Mouse (Mus musculus): ENCODE results near the gene Afap1l2. TPM values are rescaled to one million over a fixed set of nuclear protein-coding genes. Genes with fewer than 3 reads are reported as not detected.

The Afap1l2 gene
- total and polyA plus RNA-seq, 3 experiments: 0.17 to 3.1 (median 0.44) TPM

DNA sequence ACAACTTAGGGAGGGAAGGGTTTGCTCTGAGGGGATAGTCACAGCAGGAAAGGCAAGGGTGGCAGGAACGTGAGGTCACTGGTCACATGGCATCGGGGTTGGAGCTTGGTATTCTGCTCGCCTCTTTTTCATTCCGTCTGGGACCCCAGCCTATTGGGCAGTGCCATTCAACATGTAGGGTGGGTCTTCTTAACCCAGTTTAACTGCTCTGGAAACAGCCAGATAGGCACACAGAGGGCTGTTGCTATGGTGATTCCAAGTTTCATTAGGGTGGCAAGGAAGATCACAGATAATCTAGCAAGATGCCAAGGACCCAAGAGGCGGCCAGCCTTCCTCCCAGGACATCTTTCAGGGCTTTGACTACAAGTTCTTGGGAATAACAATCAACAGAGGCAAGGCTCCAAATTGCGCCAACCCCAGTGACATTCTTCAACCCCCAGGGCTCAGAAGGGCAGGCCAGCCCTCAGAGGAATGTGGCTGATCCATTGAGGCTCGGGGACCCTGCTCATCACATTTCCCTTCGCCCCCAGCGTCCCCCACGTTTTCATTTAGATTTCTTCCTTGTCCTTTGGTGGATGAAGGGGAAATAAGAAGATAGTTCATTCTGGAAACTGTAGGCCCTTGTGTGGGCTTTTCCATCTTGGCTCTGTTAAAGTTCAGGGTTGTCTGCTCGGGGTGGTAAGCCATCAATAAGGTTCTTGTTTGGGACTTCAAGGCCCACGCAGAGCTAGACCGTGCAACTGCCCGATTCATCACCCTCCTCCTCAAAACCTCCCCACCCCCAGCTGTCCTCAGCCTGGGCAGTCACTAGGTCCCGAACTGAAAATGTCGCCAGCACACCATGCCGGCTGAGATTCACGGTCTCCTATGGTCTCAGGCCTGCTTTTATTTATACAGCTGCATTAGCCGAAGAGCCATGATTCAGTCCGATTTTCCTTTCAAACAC is 52.2 kb downstream of the Afap1l2 start:
- TF ChIP-seq NELFE (IDR thresholded peaks at IDR 0.05; ENCODE audit: low read depth, low read length): no peak
- no peak for TF ChIP-seq POLR2A (IDR thresholded peaks at IDR 0.05; ENCODE audit: low read depth, low read length)
- no peak for TF ChIP-seq CHD2 (IDR thresholded peaks at IDR 0.05; ENCODE audit: low read length)
- TF ChIP-seq USF1 (IDR thresholded peaks at IDR 0.05; ENCODE audit: low read depth, low read length): no peak
- TF ChIP-seq E2F4 (IDR thresholded peaks at IDR 0.05; ENCODE audit: insufficient replicate concordance, low read depth, low read length): no peak
- TF ChIP-seq CHD1 (IDR thresholded peaks at IDR 0.05; ENCODE audit: low read depth, low read length): no peak
- TF ChIP-seq GABPA (IDR thresholded peaks at IDR 0.05; ENCODE audit: insufficient replicate concordance, low read depth, low read length): no peak
- TF ChIP-seq TBP (conservative IDR thresholded peaks at IDR 0.05; ENCODE audit: low read depth, low read length): no peak
- no peak for TF ChIP-seq RCOR1 (conservative IDR thresholded peaks at IDR 0.05; ENCODE audit: low read depth, low read length)
- no peak for TF ChIP-seq UBTF (IDR thresholded peaks at IDR 0.05; ENCODE audit: low read depth, low read length)
- TF ChIP-seq USF2 (conservative IDR thresholded peaks at IDR 0.05; ENCODE audit: low read depth, low read length): no peak
- no peak for TF ChIP-seq MAZ (IDR thresholded peaks at IDR 0.05; ENCODE audit: low read depth, low read length)
- no peak for TF ChIP-seq ZMIZ1 (IDR thresholded peaks at IDR 0.05; ENCODE audit: low read depth, low read length)
- TF ChIP-seq SIN3A (IDR thresholded peaks at IDR 0.05; ENCODE audit: low read length): no peak
- TF ChIP-seq MEF2A (IDR thresholded peaks at IDR 0.05; ENCODE audit: borderline replicate concordance, low read depth, low read length): no peak
- TF ChIP-seq BHLHE40 (IDR thresholded peaks at IDR 0.05; ENCODE audit: low read depth, low read length): no peak
- TF ChIP-seq MXI1 (IDR thresholded peaks at IDR 0.05; ENCODE audit: low read depth, low read length): no peak
- no peak for TF ChIP-seq TCF12 (IDR thresholded peaks at IDR 0.05; ENCODE audit: low read depth, low read length)
- in situ Hi-C loops (cut with MboI; ENCODE audit: low pct_ligation_motif_present, low pct_unique_long_range_greater_than_20kb, low sequenced_read_pairs): no loop called here
- Histone ChIP-seq H3K4me3 (replicated peaks in 1 of 3; ENCODE audit: low read depth in 2 of 3, low read length in 2 of 3, poor library complexity in 1 of 3) (no peak overlapping the region), H3K4me1 (ENCODE audit: control insufficient read depth in 1 of 2, insufficient read depth in 2 of 2) (no peaks in the 10 kb centered on the region), H3K9ac (ENCODE audit: insufficient read depth, low read depth) (no peak overlapping the region), H3K36me3 (replicated peaks in 1 of 2; ENCODE audit: control insufficient read depth in 1 of 2, insufficient read depth in 1 of 2, low read length in 1 of 2) (no peaks in the 10 kb centered on the region), H3K27me3 (replicated peaks) (no peaks in the 10 kb centered on the region), H3K27ac (ENCODE audit: insufficient read depth, low read depth) (no peak overlapping the region), H3K79me2 (replicated peaks; ENCODE audit: control insufficient read depth, extremely low read depth, insufficient read depth, poor library complexity, severe bottlenecking) (no peaks in the 10 kb centered on the region), H3K9me3 (replicated peaks; ENCODE audit: low read length) (no peaks in the 10 kb centered on the region), H3K4me2 (ENCODE audit: insufficient read depth, low read depth, poor library complexity, severe bottlenecking) (no peak overlapping the region)
- dilution Hi-C loops (cut with MboI; ENCODE audit: extremely low pct_ligation_motif_present, extremely low pct_unique_long_range_greater_than_20kb, low sequenced_read_pairs): no loop called here
- DNase-seq (ENCODE audit: extremely low read depth): no peak

DNA sequence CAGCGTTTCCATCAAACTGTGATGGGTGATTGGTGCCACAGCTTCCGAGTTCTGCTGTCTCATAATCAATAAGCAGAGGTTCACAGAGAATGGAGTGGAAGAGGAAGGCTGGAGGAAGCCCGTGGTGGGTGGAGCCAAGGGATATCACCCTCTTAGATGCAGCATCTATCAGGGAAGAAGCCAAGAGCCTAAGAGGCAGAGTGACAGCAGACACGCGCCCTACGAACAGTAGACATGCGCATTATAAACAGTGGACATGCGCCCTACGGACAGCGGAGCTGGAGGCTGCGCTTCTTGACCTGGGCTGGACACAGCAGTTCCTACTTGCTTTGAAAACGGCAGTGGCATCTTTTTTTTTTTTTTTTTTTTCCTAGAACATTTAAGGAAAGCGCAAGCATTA is 53.2 kb downstream of the Afap1l2 start:
- TF ChIP-seq ZMIZ1 (IDR thresholded peaks at IDR 0.05; ENCODE audit: low read depth, low read length): no peak
- TF ChIP-seq MEF2A (IDR thresholded peaks at IDR 0.05; ENCODE audit: borderline replicate concordance, low read depth, low read length): no peak
- TF ChIP-seq MXI1 (IDR thresholded peaks at IDR 0.05; ENCODE audit: low read depth, low read length): no peak
- Histone ChIP-seq H3K4me3 (replicated peaks in 1 of 3; ENCODE audit: low read depth in 2 of 3, low read length in 2 of 3, poor library complexity in 1 of 3) (no peak overlapping the region), H3K9ac (ENCODE audit: insufficient read depth, low read depth) (no peak overlapping the region), H3K79me2 (replicated peaks; ENCODE audit: control insufficient read depth, extremely low read depth, insufficient read depth, poor library complexity, severe bottlenecking) (no peaks in the 10 kb centered on the region), H3K4me1 (ENCODE audit: control insufficient read depth in 1 of 2, insufficient read depth in 2 of 2) (no peaks in the 10 kb centered on the region), H3K27ac (ENCODE audit: insufficient read depth, low read depth) (no peak overlapping the region), H3K27me3 (replicated peaks) (no peaks in the 10 kb centered on the region), H3K9me3 (replicated peaks; ENCODE audit: low read length) (no peaks in the 10 kb centered on the region), H3K36me3 (replicated peaks in 1 of 2; ENCODE audit: control insufficient read depth in 1 of 2, insufficient read depth in 1 of 2, low read length in 1 of 2) (no peaks in the 10 kb centered on the region), H3K4me2 (ENCODE audit: insufficient read depth, low read depth, poor library complexity, severe bottlenecking) (no peak overlapping the region)
- dilution Hi-C loops (cut with MboI; ENCODE audit: extremely low pct_ligation_motif_present, extremely low pct_unique_long_range_greater_than_20kb, low sequenced_read_pairs): no loop called here
- DNase-seq (ENCODE audit: extremely low read depth): no peak
- in situ Hi-C loops (cut with MboI; ENCODE audit: low pct_ligation_motif_present, low pct_unique_long_range_greater_than_20kb, low sequenced_read_pairs): no loop called here
